Mouse (Mus musculus): ENCODE measurements around the gene Gm17604.

GRCm38 (mm10) chrX:165004779-165005324, at the start of gene Gm17604:
- TF ChIP-seq POLR2A (IDR thresholded peaks at IDR 0.05; ENCODE audit: extremely low read depth, insufficient read depth, low read length) (no peak), CTCF (IDR thresholded peaks at IDR 0.05; ENCODE audit: extremely low read depth, insufficient read depth, low read length) (no peak)

Measured in cortical plate, adult 2 months (tissue).